Mouse (Mus musculus): ENCODE measurements around the gene Olfr718-ps1. TPM values are rescaled to one million over a fixed set of nuclear protein-coding genes. Genes with fewer than 3 reads are reported as not detected.
"Not testable (repeated sequence)": the region's sequence is repeated elsewhere in the genome, so short reads cannot be mapped to it uniquely, and the experiment has no call there.

The Olfr718-ps1 gene
- under 1 TPM; 0.07 to 0.26 TPM for total RNA-seq (2021)
- long read RNA-seq, experiment 1: 0 reads
- long read RNA-seq, experiment 2: 0 reads

DNA sequence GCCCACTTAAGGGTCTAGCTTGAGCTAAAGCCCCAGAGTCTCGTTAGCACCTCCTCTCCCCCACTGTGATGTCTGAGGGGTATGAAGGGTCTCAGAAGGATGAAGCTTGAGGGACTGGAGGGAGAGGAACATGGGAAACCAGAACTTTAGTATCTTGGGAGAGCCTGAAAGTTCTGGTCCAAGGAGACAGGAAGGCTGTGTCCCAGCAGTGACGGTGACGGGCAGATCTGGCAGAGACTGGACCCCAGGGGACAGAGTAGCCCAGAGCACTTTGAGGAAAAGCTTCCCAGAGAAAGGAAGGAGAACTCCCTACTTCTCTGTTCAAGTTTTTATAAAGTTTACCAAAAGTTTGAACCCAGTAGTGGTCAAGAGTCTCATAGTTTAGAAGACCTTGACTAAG is at the start of gene Olfr718-ps1:
Gene Olfr718-ps1 (minus strand): TSS at position 101 of the 400 bp plus-strand sequence.
- Histone ChIP-seq H3K27ac (no peak within 1 kb of the TSS), H3K4me3 (no peak within 1 kb of the TSS)
- TF ChIP-seq CTCF (conservative IDR thresholded peaks at IDR 0.05): no peak
- no peak for DNase-seq (ENCODE audit: low spot score in 2 of 2)

DNA sequence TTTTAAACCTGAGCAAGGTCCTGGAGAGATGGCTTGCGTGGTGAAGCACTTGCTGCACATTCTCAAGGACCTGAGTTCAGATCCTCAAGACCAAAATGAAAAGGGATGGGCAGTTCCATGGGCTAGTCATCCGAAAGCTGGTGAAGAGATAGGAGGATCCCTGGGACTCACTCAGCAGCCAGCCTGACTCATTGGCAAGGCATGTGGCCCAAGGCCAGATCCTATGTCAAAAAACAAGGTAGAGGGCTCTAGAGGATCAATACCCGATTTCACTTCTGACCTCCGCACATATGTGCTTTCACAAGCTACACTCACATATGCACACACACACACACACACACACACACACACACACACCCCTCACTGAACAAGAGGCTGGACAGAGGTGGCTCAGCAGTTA is 49.1 kb upstream of the Olfr718-ps1 start:
- no peak for DNase-seq (ENCODE audit: low spot score in 2 of 2)
- TF ChIP-seq CTCF (conservative IDR thresholded peaks at IDR 0.05): no peak
- Histone ChIP-seq H3K4me3 (no peak overlapping the region), H3K27ac (no peak overlapping the region)

DNA sequence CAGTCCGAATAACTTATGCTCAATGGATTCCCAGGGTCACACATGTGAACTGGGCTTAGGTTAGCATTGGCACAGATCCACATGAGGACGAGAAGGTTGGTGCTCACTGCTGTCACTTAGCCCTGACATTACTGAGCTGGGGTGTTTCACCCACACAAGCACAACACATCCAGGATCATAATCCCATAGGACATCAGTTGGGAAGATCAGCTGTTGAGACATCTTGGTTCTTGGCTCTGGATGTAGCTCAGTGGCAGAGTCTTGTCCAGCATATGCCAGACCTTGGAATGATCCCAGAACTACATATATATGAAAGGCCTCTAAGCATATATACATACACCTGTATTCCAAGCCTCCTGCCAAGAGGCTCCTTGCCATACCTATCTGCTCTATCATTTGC is 47.8 kb upstream of the Olfr718-ps1 start:
- Histone ChIP-seq H3K4me3 (no peak overlapping the region), H3K27ac (no peak overlapping the region)
- TF ChIP-seq CTCF (conservative IDR thresholded peaks at IDR 0.05): no peak
- no peak for DNase-seq (ENCODE audit: low spot score in 2 of 2)

DNA sequence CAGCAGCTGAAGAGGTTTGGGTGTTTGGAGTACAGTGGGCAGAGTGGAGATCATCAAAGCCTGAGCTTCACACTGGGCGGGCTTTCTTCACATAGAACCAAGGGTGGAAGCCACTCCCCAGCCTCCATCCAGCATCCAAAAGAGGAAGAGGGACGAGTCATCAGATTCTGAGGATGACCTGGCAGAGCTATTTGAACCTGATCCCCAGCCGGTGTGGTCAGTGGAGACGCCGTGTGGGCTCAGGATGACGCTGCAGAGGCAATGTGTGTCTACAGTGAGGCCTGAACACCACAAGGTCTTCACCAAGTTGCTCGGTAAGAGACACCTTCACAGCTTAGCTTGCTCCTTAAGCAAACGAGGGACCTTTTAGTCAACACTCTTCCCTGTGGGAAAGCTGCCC is 47.4 kb upstream of the Olfr718-ps1 start:
- not testable (repeated sequence) for H3K27ac ChIP-seq; DNase-seq (ENCODE audit: low spot score in 2 of 2); H3K4me3 ChIP-seq

DNA sequence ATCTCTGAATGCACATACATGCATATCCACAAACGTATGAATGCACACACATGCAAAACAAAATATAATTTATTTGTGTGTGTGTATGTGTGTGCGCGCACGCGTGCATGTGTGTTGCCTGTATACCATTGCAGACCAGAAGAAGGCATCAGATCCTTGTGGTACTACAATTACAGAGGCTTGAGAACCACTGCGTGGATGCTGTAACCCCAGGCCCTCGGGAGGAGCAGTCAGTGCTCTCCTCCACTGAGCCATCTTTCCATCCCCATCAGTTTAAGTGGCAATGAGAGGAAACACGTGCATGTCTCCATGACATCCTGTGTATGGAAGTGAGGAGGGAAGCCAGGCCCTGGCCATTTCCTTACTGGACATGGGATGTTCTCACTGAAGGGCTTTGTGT is 45.4 kb upstream of the Olfr718-ps1 start:
- DNase-seq (ENCODE audit: low spot score in 2 of 2): no peak
- no peak for TF ChIP-seq CTCF (conservative IDR thresholded peaks at IDR 0.05)
- Histone ChIP-seq H3K27ac (no peak overlapping the region), H3K4me3 (no peak overlapping the region)

DNA sequence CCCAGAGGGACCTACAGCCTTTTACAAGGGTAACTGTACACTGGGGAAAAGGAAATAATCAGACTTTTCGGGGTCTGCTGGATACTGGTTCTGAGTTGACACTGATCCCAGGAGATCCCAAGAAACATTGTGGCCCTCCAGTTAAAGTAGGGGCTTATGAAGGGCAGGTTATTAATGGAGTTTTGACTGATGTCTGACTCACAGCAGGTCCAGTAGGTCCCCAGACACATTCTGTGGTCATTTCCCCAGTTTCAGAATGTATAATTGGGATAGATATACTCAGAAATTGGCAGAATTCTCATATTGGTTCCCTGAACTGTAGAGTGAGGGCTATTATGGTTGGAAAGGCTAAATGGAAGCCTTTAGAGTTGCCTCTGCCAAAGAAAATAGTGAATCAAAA is 40.6 kb upstream of the Olfr718-ps1 start:
- not testable (repeated sequence) for DNase-seq (ENCODE audit: low spot score in 2 of 2); H3K27ac ChIP-seq; H3K4me3 ChIP-seq

DNA sequence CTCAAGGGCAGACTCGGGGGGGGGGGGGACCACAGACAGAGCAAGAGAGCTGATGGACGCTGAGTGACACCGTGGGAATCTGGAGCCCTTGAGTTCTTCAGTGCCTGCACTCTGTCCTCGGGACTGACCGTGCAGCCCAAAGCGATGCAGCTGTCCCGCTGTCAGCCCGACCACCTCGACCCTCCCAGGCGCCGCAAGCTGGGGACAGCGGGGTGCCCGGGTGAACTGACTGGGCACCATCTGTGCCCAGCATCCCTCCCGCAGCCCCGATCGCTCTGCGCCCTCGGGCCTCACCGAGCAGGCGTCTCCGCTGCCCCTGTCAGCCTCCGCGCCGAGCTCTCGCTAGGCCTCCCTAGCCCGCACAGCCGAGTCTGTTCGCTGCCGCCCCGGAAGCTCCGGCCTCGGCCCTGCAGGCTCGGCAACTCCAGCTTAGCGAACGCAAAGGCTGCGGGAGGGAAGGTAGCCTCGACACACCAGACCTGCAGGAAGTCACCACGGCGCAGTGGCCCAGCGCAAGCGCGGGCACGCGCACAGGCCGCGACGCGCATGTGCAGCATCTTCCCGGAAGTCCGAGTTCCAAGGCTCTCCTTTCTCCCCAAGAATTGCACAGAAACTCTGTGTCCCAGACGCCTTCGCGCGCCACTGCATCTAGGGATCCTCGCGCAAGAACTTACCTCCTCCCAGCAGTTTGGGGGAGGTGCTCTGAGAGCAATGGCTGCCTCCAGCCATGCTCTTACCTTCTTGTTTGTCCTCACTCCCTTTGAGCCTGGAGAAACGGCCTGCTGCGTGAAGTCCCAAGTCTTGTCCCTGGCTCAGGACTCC is 33.1 kb upstream of the Olfr718-ps1 start, which contains the start of the genes Rbak and Spdye4b:
Gene Rbak (minus strand): TSS at position 521 of the 822 bp plus-strand sequence.
Gene Spdye4b (plus strand): TSS at position 763 of the 822 bp plus-strand sequence.
- peak within 1 kb of the TSS; percentile 87 for H3K4me3 ChIP-seq
- peak; percentile 37 for TF ChIP-seq CTCF (conservative IDR thresholded peaks at IDR 0.05)
- DNase-seq (ENCODE audit: low spot score in 2 of 2): peak; percentile 94 to 96
- H3K27ac ChIP-seq: peak within 1 kb of the TSS; percentile 92

DNA sequence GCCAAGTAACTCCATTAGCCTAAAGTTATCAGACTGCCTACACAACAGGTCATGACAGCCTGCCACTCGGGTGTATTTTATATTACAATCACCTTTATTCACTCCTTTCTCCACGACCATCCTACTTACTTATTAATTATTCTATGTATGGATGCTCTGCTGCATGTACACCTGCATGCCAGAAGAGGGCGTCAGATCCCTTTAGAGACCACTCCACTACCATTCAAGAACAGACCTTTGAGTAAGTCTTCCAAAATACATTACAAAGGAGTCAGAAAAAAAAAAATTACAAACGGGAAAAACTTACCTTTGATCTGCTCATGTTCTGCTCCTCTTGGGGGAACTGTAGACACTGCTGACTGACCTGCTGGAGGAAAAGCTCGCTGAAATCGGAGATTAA is 31.8 kb upstream of the Olfr718-ps1 start:
- DNase-seq (ENCODE audit: low spot score in 2 of 2): no peak
- peak overlapping the region; percentile 87; the same call in 1 of the 2 replicates for H3K4me3 ChIP-seq
- no peak overlapping the region for H3K27ac ChIP-seq
- TF ChIP-seq CTCF (conservative IDR thresholded peaks at IDR 0.05): peak; percentile 79

DNA sequence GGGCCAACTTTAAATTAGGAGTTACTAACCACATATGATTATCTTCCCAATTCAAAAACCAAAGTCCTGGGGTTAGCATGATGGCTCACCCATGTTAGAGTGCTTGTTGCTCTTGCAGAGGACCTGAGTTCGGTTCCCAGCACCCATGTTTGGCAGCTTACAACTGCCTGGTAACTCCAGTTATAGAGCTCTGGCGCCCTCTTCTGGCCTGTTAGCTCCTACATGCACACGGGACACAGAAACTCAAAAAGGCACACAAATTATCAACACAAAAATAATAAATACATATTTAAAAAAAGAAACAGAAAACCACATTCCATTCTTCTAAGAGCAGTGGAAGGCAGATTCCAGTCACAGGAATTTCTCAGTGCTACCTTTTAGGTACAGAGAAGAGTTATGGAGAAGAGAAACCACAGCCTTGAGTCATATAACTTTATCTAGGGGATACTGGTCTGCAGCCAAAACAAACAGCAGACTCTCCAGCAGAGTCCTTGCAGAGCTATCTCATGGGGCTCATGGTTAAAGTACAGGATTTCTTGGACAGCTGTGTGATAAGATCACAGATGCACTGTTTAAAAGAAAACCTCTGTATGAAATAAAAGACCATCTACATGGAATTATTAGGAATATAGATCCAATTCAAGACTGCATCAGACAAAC is 30.3 kb upstream of the Olfr718-ps1 start:
- Histone ChIP-seq H3K27ac (no peak overlapping the region), H3K4me3 (no peak overlapping the region)
- DNase-seq (ENCODE audit: low spot score in 2 of 2): no peak
- peak; percentile 54 for TF ChIP-seq CTCF (conservative IDR thresholded peaks at IDR 0.05)

DNA sequence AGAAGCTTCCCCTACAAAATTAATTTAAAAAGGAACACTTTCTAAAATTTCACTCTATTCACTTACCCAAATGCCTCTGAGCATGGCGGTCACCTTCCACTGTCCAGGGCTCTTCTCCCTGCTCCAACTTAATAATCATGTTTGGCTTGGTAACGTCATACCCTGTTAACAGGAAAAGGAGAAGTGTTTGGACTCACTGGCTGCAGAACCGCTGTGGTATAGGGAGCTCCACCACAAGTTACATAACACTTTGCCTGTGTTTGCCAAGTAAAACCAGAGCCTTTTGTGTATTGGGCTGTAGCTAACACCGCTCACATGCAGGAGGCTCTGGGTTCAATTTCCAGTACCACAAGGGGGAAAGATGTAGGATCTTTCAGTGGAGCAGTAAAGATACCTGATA is 28.6 kb upstream of the Olfr718-ps1 start:
- Histone ChIP-seq H3K27ac (no peak overlapping the region), H3K4me3 (no peak overlapping the region)
- DNase-seq (ENCODE audit: low spot score in 2 of 2): no peak
- no peak for TF ChIP-seq CTCF (conservative IDR thresholded peaks at IDR 0.05)

DNA sequence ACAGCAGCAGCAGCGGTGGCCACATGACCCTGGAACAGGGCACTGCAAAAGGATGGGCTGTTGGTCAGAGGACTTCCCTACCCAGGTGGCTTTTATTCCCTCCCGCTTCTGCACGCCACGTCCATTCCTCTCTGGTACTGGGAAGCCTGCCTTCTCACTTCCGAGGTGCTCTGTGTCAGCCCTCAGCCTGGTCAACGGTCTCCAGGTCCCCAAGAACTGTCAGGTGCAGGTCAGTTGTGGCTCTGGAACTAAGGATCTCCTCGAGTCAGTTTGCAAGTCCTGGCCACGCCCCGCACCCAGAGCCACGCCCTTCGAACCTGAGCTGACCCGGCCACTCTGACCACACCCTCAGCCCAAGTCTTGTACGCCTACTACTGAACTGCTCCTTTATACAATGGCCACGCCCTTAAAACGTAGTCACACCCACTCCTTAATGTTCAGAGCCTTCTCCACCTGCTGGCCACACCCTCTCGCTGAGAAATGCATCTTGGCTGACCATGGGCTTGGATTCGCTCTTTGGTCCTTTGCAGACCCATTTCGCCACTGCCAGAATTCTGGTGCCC is 18.2 kb upstream of the Olfr718-ps1 start:
- DNase-seq (ENCODE audit: low spot score in 2 of 2): no peak
- Histone ChIP-seq H3K27ac (no peak overlapping the region), H3K4me3 (no peak overlapping the region)
- no peak for TF ChIP-seq CTCF (conservative IDR thresholded peaks at IDR 0.05)

DNA sequence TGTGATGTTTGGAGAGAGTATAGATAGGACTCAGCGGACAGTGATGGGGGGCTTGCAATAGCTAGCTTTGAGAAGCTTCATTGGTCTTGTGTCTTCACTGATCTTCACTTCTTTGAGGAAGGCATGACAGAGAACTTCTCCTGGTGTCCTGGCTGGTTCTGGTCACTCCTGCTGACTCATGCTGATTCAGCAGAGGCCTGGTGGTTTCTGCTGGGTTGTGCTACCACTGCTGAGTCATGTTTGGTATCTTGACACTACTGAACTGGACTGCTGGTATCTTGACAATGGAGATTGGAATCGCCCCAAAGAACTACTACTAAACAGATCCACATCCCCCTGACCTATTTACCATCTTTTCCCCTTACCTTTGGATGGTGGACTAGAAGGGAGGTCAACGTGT is 8.2 kb upstream of the Olfr718-ps1 start:
- no peak for DNase-seq (ENCODE audit: low spot score in 2 of 2)
- no peak for TF ChIP-seq CTCF (conservative IDR thresholded peaks at IDR 0.05)
- Histone ChIP-seq H3K27ac (no peak overlapping the region), H3K4me3 (no peak overlapping the region)

DNA sequence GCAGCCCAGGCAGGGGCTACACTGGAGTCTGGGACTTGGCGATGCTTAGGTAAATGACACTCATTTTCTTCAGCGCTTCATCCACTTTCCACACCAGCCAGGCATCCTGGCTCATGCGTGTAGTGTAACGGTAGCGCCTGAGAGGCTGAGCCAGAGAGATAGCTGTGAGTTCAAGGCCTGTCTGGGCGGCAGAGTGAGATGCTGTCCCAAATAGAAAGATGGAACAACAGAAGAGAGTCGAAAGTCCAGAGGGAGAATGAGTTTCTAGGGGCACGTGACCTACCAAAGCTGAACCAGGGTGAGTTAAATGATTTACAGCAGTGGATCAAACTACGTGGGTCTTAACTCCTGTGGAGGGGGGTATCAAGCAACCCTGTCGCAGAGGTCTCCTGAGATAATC is 6.4 kb upstream of the Olfr718-ps1 start:
- no peak for TF ChIP-seq CTCF (conservative IDR thresholded peaks at IDR 0.05)
- DNase-seq (ENCODE audit: low spot score in 2 of 2): no peak
- Histone ChIP-seq H3K4me3 (no peak overlapping the region), H3K27ac (no peak overlapping the region)

All from layer of hippocampus, adult 2 months (tissue).